Mouse (Mus musculus): Measurements from ENCODE around the gene Clk4. TPM values are rescaled to one million over a fixed set of nuclear protein-coding genes. Genes with fewer than 3 reads are reported as not detected.

Clk4 gene
- polyA plus RNA-seq (2015; fragmentation: Nextera tagmentation; extraction: Ambion mirVana): 108 and 111 TPM in 2 replicates

GRCm38 (mm10) chr11:51261680-51262219, at the start of gene Clk4:
Gene Clk4 (plus strand): TSS chr11:51261730.
- H3K4me2 ChIP-seq (replicated peaks): peak within 1 kb of the TSS; percentile 90
- no peaks in the 10 kb centered on the region for H3K27me3 ChIP-seq
- peak within 1 kb of the TSS; percentile 85 for H3K4me3 ChIP-seq (replicated peaks)
- no peak for ATAC-seq (ENCODE audit: insufficient number of reproducible peaks, low FRiP score, low TSS enrichment, low read depth)
- H3K9me3 ChIP-seq (replicated peaks): no peaks in the 10 kb centered on the region
- peak within 1 kb of the TSS; percentile 87 for H3K27ac ChIP-seq (replicated peaks)
- 74% methylated on average over 3 of the region's 3 CpGs for WGBS
- H3K4me1 ChIP-seq: peaks cover 30% of the 10 kb centered on the region
- H3K9ac ChIP-seq: peak within 1 kb of the TSS; percentile 46
- no peaks in the 10 kb centered on the region for H3K36me3 ChIP-seq

- Histone ChIP-seq H3K4me1 (no peaks in the 10 kb centered on the region), H3K27ac (replicated peaks) (no peak overlapping the region), H3K9ac (no peak overlapping the region), H3K4me2 (replicated peaks) (no peak overlapping the region), H3K9me3 (replicated peaks) (no peaks in the 10 kb centered on the region), H3K36me3 (no peaks in the 10 kb centered on the region), H3K4me3 (replicated peaks) (no peak overlapping the region), H3K27me3 (no peaks in the 10 kb centered on the region)
- 85% methylated on average over 7 of the region's 7 CpGs for WGBS
- no peak for ATAC-seq (ENCODE audit: insufficient number of reproducible peaks, low FRiP score, low TSS enrichment, low read depth)
These were observed 47.5 kb upstream of the Clk4 start for GRCm38 (mm10) chr11:51214021-51214420.

- WGBS: 76% methylated on average over 12 of the region's 12 CpGs
- Histone ChIP-seq H3K27ac (replicated peaks) (no peak overlapping the region), H3K4me1 (no peaks in the 10 kb centered on the region), H3K9ac (no peak overlapping the region), H3K27me3 (no peaks in the 10 kb centered on the region), H3K36me3 (no peaks in the 10 kb centered on the region), H3K9me3 (replicated peaks) (no peaks in the 10 kb centered on the region), H3K4me2 (replicated peaks) (no peak overlapping the region), H3K4me3 (replicated peaks) (no peak overlapping the region)
- ATAC-seq (ENCODE audit: insufficient number of reproducible peaks, low FRiP score, low TSS enrichment, low read depth): no peak; the same call in 1 of the 2 replicates
These were observed 42.0 kb upstream of the Clk4 start for GRCm38 (mm10) chr11:51219396-51219980.

- no peaks in the 10 kb centered on the region for H3K27me3 ChIP-seq
- H3K9ac ChIP-seq: no peak within 1 kb of the TSS
- H3K4me1 ChIP-seq: no peaks in the 10 kb centered on the region
- no peak within 1 kb of the TSS for H3K4me2 ChIP-seq (replicated peaks)
- H3K9me3 ChIP-seq (replicated peaks): no peaks in the 10 kb centered on the region
- no peaks in the 10 kb centered on the region for H3K36me3 ChIP-seq
- 93% methylated on average over 11 of the region's 11 CpGs for WGBS
- ATAC-seq (ENCODE audit: insufficient number of reproducible peaks, low FRiP score, low TSS enrichment, low read depth): no peak
- H3K27ac ChIP-seq (replicated peaks): no peak within 1 kb of the TSS
- H3K4me3 ChIP-seq (replicated peaks): no peak within 1 kb of the TSS
These were observed 41.2 kb upstream of the Clk4 start, which contains the start of gene Gm12569 for GRCm38 (mm10) chr11:51220308-51220707. Gene Gm12569 (plus strand): TSS chr11:51220473.

GRCm38 (mm10) chr11:51227104-51227503, 34.4 kb upstream of the Clk4 start:
- Histone ChIP-seq H3K27ac (replicated peaks) (no peak overlapping the region), H3K4me3 (replicated peaks) (no peak overlapping the region), H3K4me2 (replicated peaks) (no peak overlapping the region), H3K4me1 (no peaks in the 10 kb centered on the region), H3K27me3 (no peaks in the 10 kb centered on the region), H3K9me3 (replicated peaks) (no peaks in the 10 kb centered on the region), H3K36me3 (no peaks in the 10 kb centered on the region), H3K9ac (no peak overlapping the region)
- 85% methylated on average over 4 of the region's 4 CpGs for WGBS
- ATAC-seq (ENCODE audit: insufficient number of reproducible peaks, low FRiP score, low TSS enrichment, low read depth): no peak

GRCm38 (mm10) chr11:51234626-51235025, 26.9 kb upstream of the Clk4 start:
- no peaks in the 10 kb centered on the region for H3K9me3 ChIP-seq (replicated peaks)
- no peak for ATAC-seq (ENCODE audit: insufficient number of reproducible peaks, low FRiP score, low TSS enrichment, low read depth)
- H3K27ac ChIP-seq (replicated peaks): no peak overlapping the region
- H3K4me2 ChIP-seq (replicated peaks): no peak overlapping the region
- no peaks in the 10 kb centered on the region for H3K36me3 ChIP-seq
- H3K27me3 ChIP-seq: no peaks in the 10 kb centered on the region
- WGBS: 84% methylated on average over 9 of the region's 9 CpGs
- no peaks in the 10 kb centered on the region for H3K4me1 ChIP-seq
- H3K9ac ChIP-seq: no peak overlapping the region
- no peak overlapping the region for H3K4me3 ChIP-seq (replicated peaks)

GRCm38 (mm10) chr11:51242897-51243296, 18.6 kb upstream of the Clk4 start:
- no peaks in the 10 kb centered on the region for H3K9me3 ChIP-seq (replicated peaks)
- WGBS: 79% methylated on average over 2 of the region's 2 CpGs
- no peak overlapping the region for H3K4me2 ChIP-seq (replicated peaks)
- no peaks in the 10 kb centered on the region for H3K4me1 ChIP-seq
- no peak overlapping the region for H3K27ac ChIP-seq (replicated peaks)
- no peaks in the 10 kb centered on the region for H3K27me3 ChIP-seq
- H3K36me3 ChIP-seq: no peaks in the 10 kb centered on the region
- no peak for ATAC-seq (ENCODE audit: insufficient number of reproducible peaks, low FRiP score, low TSS enrichment, low read depth)
- no peak overlapping the region for H3K9ac ChIP-seq
- no peak overlapping the region for H3K4me3 ChIP-seq (replicated peaks)

- no peak overlapping the region for H3K27ac ChIP-seq (replicated peaks)
- 87% methylated on average over 4 of the region's 4 CpGs for WGBS
- ATAC-seq (ENCODE audit: insufficient number of reproducible peaks, low FRiP score, low TSS enrichment, low read depth): no peak
- H3K9ac ChIP-seq: no peak overlapping the region
- no peaks in the 10 kb centered on the region for H3K27me3 ChIP-seq
- H3K36me3 ChIP-seq: no peaks in the 10 kb centered on the region
- H3K4me3 ChIP-seq (replicated peaks): no peak overlapping the region
- H3K4me1 ChIP-seq: 0 out of 2 replicates have a peak, but pooled peaks cover under 1% of the 10 kb centered on the region
- H3K4me2 ChIP-seq (replicated peaks): no peak overlapping the region
- no peaks in the 10 kb centered on the region for H3K9me3 ChIP-seq (replicated peaks)
These were observed 4.5 kb upstream of the Clk4 start for GRCm38 (mm10) chr11:51257006-51257405.

GRCm38 (mm10) chr11:51262342-51263285, 1.1 kb downstream of the Clk4 start, which contains the start of gene BC049762:
Gene BC049762 (minus strand): TSS chr11:51263046.
- H3K9ac ChIP-seq: peak within 1 kb of the TSS; percentile 87
- 7% methylated on average over 57 of the region's 57 CpGs for WGBS
- H3K27me3 ChIP-seq: no peaks in the 10 kb centered on the region
- H3K4me1 ChIP-seq: peaks cover 30% of the 10 kb centered on the region
- no peaks in the 10 kb centered on the region for H3K9me3 ChIP-seq (replicated peaks)
- H3K4me3 ChIP-seq (replicated peaks): peak within 1 kb of the TSS; percentile 85
- H3K27ac ChIP-seq (replicated peaks): peak within 1 kb of the TSS; percentile 87
- no peaks in the 10 kb centered on the region for H3K36me3 ChIP-seq
- peak within 1 kb of the TSS; percentile 90 for H3K4me2 ChIP-seq (replicated peaks)
- ATAC-seq (ENCODE audit: insufficient number of reproducible peaks, low FRiP score, low TSS enrichment, low read depth): peak; percentile 97

GRCm38 (mm10) chr11:51263286-51263831, 1.8 kb downstream of the Clk4 start:
- peak overlapping the region; percentile 90 for H3K4me2 ChIP-seq (replicated peaks)
- no peaks in the 10 kb centered on the region for H3K36me3 ChIP-seq
- H3K4me1 ChIP-seq: peaks cover 30% of the 10 kb centered on the region
- peak overlapping the region; percentile 85 for H3K4me3 ChIP-seq (replicated peaks)
- ATAC-seq (ENCODE audit: insufficient number of reproducible peaks, low FRiP score, low TSS enrichment, low read depth): peak; percentile 52
- H3K9me3 ChIP-seq (replicated peaks): no peaks in the 10 kb centered on the region
- under 1% methylated on average over 50 of the region's 50 CpGs for WGBS
- H3K27me3 ChIP-seq: no peaks in the 10 kb centered on the region
- H3K27ac ChIP-seq (replicated peaks): peak overlapping the region; percentile 87
- H3K9ac ChIP-seq: peak overlapping the region; percentile 87

GRCm38 (mm10) chr11:51264352-51264751, 2.8 kb downstream of the Clk4 start:
- peak overlapping the region; percentile 90 for H3K4me2 ChIP-seq (replicated peaks)
- H3K27me3 ChIP-seq: no peaks in the 10 kb centered on the region
- no peaks in the 10 kb centered on the region for H3K9me3 ChIP-seq (replicated peaks)
- no peak overlapping the region for H3K27ac ChIP-seq (replicated peaks)
- peaks cover 30% of the 10 kb centered on the region for H3K4me1 ChIP-seq
- no peaks in the 10 kb centered on the region for H3K36me3 ChIP-seq
- H3K4me3 ChIP-seq (replicated peaks): peak overlapping the region; percentile 85
- WGBS: 13% methylated on average over 6 of the region's 6 CpGs
- H3K9ac ChIP-seq: peak overlapping the region; percentile 87; the same call in 1 of the 2 replicates
- no peak for ATAC-seq (ENCODE audit: insufficient number of reproducible peaks, low FRiP score, low TSS enrichment, low read depth)
